Mouse (Mus musculus): ENCODE measurements at regions not wholly inside any gene's neighbourhood (a gene's known extent, or its start where the extent isn't known, plus 50 kb on each side); places are given as distances from the start of the nearest gene placed in this dataset.

- TF ChIP-seq CTCF (IDR thresholded peaks at IDR 0.05; ENCODE audit: low read depth) (no peak), EP300 (IDR thresholded peaks at IDR 0.05; ENCODE audit: low read depth) (no peak)
Measured at GRCm38 (mm10) chr14:25019306-25019905, 439.6 kb upstream of the Zmiz1 start.
